Mouse (Mus musculus) megakaryocyte progenitor cell, adult 5-6 weeks (primary cell): ENCODE measurements around the gene 4930412O13Rik. TPM values are rescaled to one million over a fixed set of nuclear protein-coding genes. Genes with fewer than 3 reads are reported as not detected.

ENCODE experiments used
- ATAC-seq: replicated peaks from 2 replicates; pipeline ENCODE4 v1.8.0; 2016; ENCODE audit warnings: mild to moderate bottlenecking, moderate TSS enrichment, inconsistent platforms; ENCODE audit not compliant: poor library complexity
- total RNA-seq, 2 experiments: library from RNA; stranded (forward) in 1 of 2; stranded (reverse) in 1 of 2; fragments of 157-497, 149-512 nt in 1 of 2; fragments of 200-1000 nt in 1 of 2; gene quantifications; 2 replicates each; pipeline versions ENCODE4 v1.2.3 to v1.2.4; 2015 to 2017

The 4930412O13Rik gene
- total RNA-seq (2015) = not detected in 2 replicates
- total RNA-seq (2017) = not detected in 2 replicates

DNA sequence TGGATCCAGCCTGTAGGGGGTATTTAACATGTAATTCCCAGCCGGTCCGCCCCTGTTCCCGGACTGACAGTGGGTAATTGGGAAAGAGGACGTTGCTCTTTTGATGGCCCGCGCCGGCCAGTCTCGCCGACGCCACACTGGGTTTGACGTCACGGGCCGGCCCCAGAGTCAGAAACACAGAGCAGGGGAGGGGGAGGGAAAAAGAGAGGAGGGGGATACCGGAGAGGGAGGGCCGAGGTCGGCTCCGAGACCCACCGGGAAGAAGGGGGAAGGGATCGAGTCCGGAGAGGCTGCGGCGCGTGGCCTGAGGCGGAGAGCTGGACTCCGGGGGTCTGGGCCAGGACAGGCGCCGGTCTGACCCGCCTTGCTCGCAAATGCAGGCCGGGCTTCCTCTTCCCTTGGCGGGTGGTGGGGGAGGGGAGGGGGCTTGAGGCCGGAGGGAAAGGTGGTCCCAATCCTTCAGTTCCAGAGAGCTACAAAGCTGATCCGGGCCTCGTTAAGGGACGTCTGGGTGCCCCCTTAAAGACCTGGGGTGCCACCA lies at the start of gene 4930412O13Rik:
4930412O13Rik (plus strand) TSS at position 202 of the 541 bp plus-strand sequence.
- no peak for ATAC-seq

DNA sequence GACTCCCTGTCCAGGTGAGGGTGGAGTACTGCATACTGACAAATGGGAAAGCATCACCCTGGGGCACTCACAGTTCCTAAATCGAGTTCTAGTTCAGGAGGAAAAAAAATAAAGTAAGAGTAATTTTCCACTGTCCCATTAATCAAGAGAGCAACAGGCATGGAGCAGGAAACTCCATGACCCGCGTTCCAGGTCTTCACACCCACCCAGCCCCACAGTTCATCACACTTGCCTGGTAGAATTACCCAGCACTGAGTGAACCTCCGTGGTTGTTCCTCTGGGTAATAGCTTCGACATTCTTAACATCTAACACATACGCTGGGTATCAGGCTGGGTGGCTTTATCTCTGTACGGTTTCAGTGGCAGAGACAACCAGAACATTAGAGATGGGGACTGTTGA lies 47.3 kb upstream of the 4930412O13Rik start:
- ATAC-seq = no peak

DNA sequence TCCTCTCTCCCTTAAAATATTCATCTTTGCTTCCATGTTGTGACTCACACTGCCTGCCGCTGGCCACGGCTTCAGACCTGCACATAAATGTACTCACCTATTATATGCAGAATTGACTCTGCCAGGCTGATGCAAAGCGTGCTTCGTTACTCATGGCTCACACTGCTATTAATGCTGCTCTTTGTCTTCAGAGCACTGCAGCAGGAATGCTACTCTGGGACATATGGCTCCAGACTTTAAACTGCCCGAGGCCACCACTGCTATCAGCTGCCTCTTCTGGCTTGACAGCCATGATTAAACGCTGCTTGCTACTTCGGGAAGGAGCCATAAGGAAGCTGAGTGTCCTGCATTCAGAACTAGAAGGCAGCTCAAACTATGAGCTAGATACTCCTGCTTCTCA lies 45.9 kb upstream of the 4930412O13Rik start:
- ATAC-seq = no peak

DNA sequence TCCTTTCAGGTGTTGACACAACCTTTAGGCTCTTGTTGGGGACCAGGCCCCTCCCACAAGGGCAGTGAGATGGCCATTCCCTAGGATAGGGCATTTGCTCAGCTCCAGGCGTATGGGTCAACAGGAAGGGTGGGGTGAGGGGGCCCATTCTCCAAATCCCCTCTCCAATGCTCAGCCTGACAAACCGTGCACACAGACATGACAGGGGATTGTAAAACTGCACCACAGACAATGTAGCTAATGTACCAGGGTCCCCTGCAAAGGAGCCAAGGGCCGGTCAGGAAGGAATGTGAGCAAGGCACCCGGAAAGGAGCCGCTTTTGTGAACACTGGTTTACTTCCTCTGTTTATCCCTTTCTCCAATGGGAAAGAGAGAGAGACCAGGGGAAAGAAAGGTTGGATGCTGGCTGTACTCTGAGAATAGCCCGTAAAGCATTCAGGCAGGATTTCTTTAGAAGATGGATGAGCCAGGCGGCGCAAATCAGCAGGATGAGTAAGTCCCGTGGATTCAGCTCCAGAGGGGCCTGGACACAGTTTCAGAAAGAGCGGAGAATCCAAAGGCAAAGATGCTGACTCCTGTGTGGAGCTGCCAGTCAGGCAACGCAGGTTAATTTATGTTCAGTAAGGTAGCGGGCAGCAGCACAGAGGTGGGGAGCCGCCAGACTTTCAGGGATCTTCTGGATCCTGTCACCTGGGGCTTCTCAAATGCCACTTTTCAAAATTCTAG lies 28.0 kb upstream of the 4930412O13Rik start:
- no peak for ATAC-seq

DNA sequence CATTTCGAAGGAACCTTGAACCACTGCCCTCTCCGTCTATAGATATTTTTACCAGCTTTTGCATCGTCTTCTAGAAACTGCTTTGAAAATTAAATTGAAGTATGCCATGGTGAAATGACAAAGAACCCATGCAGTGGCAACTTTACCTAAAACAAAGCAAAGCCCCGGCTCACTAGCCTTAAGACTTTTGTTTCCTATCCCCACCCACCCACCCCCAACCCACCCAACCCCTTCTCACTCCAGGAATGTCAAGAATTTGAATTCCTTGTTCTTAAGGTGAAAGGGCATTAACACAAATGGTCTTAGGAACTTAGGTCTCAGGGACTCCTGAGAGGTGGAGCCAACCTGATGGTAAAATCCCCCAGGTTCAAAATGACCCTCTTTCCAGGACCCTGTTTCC lies 25.2 kb upstream of the 4930412O13Rik start:
- ATAC-seq = no peak

DNA sequence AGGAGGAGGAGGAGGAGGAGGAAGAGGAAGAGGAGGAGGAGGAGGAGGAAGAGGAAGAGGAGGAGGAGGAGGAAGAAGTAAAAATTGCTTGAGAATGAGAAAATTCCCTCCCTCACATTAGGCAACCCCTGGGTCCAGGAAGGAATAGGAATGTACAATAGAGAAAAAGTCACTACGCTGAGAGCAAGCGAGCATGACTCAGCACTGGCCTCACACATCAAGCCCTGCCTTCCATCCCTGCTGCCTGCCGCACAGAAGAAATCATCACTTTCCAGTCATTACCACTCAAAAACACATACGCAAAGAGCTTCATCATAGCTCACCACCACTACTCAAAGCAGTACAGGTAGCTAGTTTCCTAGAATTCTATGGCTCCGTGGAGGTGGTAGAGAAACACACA lies 20.4 kb upstream of the 4930412O13Rik start:
- ATAC-seq = peak; percentile 76

DNA sequence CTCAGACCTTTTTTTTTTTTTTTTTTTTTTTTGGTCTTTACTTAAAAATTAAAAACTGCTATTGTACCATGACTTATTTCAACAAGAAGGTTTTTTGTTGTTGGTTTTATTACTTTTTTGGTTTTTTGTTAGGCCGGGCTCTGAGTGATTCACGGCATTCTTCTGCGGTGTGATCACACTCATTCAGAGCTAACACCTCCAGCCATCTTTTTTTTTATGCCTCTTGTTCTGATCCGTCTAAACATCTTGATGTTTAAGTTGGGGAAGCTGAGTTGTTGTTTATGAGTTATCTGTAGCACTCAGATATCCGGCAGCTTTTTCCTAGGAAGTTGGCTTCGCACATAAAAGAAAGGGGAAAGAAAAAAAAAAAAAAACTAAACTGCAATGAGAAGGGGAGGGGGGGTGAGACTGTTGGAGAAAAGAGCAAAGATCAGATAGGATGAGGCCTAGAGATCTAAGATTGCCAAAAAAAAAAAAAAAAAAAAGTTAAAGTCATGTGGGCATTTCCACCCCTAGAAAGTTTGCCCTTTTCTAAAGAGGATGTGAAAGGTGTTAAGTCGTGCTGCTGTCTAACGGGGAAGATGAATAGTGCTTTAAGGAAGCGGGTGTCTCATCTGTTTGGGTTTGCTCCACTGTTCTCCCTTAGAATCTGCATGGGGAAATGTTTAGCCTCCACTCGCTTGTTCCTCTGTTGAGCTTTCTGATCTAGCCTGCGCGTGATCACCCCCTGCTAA lies 13.8 kb upstream of the 4930412O13Rik start:
- ATAC-seq = peak; percentile 41

DNA sequence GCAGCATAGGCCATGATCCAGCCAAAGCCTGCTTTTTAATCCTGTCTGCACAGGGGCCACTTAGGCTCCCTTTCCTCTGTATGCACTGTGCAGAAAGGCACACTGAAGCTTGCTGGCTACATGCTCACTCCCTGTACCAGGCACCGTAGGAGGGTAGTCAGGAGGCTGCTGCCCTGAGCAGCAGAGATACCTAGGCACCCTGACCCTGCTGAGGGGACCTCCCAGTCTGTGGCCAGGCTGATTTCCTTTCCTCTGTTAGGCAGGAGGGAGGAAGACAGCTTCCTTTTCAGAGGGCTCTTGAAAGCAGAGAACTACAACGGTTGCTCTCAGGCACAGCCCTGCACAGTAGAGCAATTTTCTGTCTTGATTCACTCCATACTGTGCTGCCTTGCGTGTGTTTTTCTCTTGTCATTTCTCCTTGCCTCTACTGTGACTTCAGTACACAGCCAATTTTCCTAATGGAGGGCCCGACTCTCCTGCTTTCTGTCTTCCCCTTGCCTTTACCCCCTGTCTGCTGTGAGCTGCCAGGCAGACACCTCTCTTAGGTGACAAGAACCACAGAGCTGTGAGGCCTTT lies 9.8 kb upstream of the 4930412O13Rik start:
- peak; percentile 43 for ATAC-seq

DNA sequence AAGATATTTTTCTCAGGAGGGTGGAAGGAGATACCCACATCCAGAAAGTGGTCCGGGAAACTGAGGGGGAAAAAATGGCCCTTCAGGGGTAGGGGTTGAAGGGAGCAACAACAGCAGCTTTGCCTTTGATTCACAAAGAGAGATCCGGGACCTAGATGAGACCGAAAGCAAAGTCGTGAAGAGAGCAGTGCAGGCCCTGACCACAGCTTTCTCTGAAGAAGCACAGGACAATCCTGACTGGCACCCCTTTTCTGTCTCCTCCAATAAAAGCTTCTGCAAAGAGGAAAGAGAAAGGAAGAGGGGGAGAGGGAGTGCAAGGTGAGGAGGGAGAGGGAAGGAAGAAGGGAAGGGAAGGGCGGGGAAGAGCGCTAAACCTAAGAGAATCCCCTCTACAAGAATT lies 9.3 kb upstream of the 4930412O13Rik start:
- ATAC-seq = no peak

DNA sequence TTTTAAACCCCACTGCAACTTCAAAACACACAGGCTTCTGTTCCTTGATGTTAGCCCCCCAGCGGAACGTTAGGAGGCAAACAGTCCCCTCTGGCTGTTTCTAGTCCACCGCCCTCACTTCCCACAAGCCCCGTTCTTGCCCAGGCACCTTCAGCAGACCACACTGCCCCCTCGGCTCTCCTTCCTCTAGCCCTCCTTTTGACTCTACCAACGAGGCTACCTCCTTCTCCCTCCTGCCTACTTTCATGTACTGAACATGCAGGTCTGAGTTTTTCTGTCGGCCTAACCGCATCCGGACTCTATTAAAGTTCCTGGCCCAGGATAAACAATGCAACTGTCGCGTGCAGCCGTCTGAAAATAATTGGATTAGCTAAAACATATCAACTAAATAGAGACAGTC lies 8.4 kb upstream of the 4930412O13Rik start:
- ATAC-seq = peak; percentile 13; the same call in 1 of the 2 replicates

DNA sequence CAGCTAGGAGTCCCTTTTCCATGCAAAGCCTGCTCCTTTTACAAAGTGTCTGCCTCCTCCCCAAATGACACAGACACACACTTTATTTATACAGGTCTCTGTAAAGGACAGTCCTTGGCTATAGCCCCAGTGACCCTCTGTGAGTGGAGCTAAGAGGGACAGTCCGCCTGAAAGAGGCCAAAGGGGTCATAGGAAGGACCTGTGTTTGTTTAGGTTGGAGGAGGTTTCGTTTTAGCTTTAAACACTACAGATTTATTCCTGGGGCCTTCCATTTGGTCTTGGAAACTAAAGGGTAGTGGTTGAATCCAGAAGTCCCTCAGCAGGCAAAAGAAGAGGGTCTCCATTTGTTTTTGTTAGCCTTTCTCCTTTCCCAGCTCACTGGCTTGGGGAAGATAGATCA lies 7.3 kb upstream of the 4930412O13Rik start:
- no peak for ATAC-seq

DNA sequence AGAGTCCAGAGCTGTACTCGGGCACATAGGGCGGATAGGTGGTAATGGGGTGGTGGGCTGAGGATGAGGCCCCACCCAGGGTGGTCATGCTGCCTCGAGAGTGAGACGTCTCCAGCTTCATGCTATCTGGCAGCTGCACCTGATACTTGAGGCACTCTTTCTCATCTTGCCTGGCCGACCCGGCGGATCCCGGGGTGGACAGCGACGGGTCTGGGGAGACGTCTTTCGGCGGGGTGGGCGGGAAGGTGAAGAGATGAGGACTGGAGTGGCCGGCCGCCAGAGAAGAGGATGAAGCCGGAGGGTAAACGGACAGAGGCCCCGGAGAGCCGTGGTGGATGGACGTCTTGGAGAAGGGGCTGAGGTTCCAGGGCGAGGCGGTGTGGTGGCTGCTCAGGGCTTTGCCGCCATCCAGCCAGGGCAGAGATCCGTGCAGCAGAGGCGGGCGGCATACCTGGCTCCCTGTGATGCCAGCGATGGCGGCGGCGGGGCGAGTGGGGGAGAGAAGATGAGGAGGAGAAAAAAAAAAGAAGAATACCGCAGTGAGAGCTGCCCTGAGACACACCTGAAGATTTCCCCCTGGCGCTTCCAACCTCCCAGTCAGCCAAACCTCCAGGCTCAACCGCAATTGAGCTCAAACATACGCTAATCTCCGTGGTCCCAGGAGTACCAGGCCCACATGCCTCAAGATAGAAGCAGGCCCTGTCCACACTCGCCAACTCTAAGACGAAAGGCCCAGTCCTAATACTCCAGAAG lies 6.4 kb upstream of the 4930412O13Rik start:
- no peak for ATAC-seq

DNA sequence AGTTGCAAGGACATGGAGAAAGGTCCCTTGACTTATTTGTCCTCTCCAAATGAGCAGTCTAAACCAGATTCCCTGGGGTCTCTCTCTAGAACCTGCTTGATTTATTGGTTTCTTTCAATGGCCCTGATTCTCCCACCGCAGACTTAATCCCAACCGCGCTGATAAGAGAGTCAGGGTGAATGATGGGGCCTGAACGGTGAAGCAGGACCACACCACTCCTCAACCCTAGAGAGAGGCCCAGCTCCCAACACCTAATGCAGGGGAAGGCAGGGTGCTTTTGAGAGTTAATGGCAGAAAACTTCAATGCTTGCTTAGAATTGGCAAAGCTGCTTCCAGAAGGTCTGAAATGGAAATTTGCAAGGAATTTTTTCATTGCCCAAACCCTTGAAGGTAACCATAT lies 5.8 kb upstream of the 4930412O13Rik start:
- ATAC-seq = no peak

DNA sequence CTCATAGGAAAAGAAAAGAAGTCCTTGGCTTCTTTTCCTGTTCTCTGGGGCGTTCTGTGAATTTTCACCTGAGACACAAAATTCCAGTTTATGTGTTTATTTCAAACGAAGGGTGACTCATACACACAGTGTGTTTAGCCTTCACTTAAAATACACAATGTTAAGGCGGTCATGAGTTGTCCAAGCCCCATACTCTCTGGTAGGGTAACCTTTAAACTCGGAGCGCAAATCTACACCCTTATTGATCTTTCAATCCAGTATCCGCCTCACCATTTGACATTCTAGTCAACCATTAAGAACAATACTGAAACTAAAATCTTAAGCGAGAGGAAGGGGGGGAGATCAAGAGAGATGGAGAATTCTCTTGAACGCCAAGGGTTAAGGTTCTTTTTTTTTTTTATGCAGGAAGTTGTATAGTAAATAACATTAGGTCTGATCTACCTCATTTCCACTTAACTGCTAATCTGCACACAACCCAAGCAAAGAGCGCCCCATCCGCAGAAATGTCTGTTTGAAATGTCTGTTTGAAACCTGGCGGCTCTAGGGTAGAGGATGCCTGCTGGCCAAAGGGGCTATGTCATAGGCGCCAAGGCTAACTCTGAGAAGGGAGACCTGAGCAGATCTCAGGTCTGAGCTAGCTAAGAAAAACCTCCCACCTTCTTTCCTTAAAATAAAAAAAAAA lies 5.2 kb upstream of the 4930412O13Rik start:
- ATAC-seq = no peak

DNA sequence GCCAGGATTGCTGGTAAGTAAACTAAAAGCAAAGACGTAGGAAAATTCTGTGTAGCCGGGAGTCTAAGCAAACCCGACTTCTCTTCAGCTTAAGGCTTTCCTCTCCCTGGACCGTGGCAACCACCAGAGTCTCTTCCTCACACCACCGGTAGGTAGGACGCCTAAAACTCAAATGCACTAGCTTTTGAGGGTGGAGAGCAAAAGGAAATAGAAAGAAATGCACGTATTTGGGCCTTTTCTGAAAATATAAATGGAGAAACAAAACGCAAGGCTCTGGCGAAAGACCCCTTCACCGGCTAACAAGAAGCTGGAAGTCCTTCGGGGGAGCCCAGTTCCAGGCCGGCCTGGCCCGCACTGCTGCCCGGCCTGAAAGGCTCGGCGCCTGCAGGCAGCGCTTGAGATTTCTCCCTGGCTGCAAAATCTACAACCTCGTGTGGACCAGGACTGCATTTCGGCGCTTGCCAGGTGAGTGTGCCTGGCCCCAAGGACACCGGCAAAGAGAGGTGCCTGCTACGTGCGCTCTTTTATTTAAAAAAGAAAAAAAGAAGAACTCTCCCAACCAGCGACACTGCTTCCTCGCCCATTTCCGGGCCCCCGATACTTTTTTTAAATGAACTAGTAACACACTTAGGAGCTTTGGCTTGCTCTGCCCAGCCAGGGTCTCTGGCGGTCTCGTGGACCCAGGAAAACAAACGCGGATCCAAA lies 4.3 kb upstream of the 4930412O13Rik start:
- ATAC-seq = no peak

DNA sequence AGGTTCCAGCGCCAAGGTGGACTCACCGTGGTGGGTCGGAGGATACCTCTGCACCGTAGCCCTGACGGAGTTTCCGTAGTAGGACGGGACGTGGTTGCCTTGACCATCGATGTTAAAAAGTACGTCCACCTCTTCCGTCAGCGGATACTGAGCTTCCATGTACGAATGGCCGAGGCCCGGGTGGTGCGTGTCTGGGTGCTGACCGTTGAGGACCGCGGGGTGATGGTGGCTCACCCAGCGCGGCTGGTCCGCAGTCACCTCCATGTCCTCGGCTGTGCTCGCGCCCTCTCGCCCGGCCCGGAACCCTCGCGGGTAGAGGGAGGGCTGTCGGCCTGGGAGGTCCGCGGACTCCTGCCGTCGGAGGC lies 3.7 kb upstream of the 4930412O13Rik start:
- ATAC-seq = peak; percentile 15

DNA sequence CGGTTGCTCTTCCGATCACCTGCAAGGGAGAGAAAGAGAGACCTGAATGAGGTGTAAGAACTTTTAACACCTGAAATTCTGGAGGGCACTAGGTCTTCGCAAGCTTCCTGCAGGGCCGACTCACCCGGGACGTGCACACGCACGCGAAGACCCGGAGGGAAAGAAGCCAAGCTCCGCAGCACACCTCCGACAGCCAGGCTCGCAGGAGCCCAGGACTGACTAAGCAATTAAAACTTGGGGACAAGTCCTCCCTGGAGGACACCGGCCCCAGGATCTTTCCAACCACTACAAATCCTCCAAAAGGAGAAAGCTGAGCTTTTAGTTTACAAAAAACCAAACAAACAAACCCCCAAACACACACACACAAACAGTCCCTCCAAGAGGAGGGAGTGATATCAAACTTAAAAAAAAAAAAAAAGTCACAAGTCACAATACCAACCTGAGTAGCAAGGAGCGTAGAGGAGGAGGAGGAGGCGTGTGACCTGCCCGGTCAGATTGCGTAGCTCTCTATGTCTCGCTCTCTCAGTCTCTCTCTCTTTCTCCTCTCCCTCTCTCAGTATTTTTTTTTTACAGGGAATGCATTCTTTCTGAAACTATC lies 3.0 kb upstream of the 4930412O13Rik start:
- peak; percentile 0; the same call in 1 of the 2 replicates for ATAC-seq

DNA sequence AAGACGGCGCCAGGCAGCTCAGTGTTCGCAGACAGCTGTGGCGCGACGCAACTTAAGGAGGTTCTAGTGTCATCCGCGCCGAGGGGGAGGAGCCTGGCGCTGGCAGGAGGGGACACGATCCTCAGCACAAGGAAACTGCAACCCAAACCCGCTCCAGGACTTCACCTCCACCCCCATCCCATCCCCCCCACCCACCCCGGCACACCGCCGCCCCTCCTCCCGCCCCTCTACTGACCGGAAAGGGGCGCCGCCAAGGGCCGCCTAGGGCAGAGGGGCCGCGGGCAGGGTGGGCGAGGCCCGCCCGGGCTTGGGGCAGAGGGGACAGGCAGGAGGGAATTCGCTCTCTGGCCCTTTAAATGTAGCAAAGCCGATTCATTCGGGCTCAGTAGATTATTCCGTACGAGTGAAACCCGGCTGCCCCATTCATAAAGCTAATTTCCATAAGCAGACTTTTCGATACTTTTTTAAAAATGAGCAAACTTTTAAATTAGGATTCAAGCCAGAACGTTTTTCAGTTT lies 2.4 kb upstream of the 4930412O13Rik start:
- peak; percentile 37 for ATAC-seq

DNA sequence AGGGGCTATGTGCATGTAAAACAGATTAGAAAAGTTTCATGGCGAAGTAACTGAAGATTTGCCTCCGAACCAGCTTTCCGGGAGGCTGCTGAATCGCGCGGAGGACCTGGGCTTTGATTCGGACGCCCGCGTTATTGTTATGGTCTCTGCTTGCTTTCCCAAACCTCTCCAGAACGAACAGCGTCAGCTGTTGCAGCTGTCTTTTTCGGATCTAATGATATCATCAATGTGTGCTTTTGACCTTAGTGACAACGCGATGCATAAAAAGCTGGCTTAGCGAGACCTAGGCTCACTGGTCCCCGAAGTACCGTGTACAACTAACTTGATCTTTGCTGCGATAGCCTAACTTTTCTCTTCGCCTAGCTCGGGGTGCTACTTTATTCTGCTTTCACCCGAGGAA lies 2.0 kb upstream of the 4930412O13Rik start:
- peak; percentile 5 for ATAC-seq
